Mouse (Mus musculus) stomach, postnatal 0 days (tissue): ENCODE measurements at regions not wholly inside any gene's neighbourhood (a gene's known extent, or its start where the extent isn't known, plus 50 kb on each side); places are given as distances from the start of the nearest gene placed in this dataset.

Experiments used
- ATAC-seq: fragments of 200-750 bp; cut with Nextera tagmentation; 2 replicates; pipeline ENCODE4 v1.8.0; 2017; ENCODE audit not compliant: low FRiP score, low TSS enrichment
- DNase-seq: peaks from one replicate; pipeline ENCODE4 v3.0.0-alpha.2; 2016; ENCODE audit warnings: low spot score
- H3K27ac ChIP-seq: fragments of 300-500 bp; sonication (generic); replicated peaks from 2 replicates; pipeline ENCODE4 v1.5.1; 2014; ENCODE audit warnings: mild to moderate bottlenecking, control low read depth
- H3K27me3 ChIP-seq: fragments of 300-500 bp; sonication (generic); 2 replicates; pipeline ENCODE4 v1.6.1; 2014; ENCODE audit warnings: low read length; ENCODE audit not compliant: control insufficient read depth, insufficient read depth
- H3K36me3 ChIP-seq: fragments of 300-500 bp; sonication (generic); 2 replicates; pipeline ENCODE4 v1.6.1; 2014; ENCODE audit warnings: low read length, mixed read lengths; ENCODE audit not compliant: control insufficient read depth, insufficient read depth
- H3K4me1 ChIP-seq: fragments of 300-500 bp; sonication (generic); replicated peaks from 2 replicates; pipeline ENCODE4 v1.6.1; 2014; ENCODE audit warnings: antibody characterized with exemption; ENCODE audit not compliant: control insufficient read depth, insufficient read depth
- H3K4me2 ChIP-seq: fragments of 300-500 bp; sonication (generic); replicated peaks from 2 replicates; pipeline ENCODE4 v1.6.1; 2014; ENCODE audit warnings: low read depth, mild to moderate bottlenecking, control low read depth, moderate library complexity
- H3K4me3 ChIP-seq: fragments of 300-500 bp; sonication (generic); 2 replicates; pipeline ENCODE4 v1.5.1; 2014; ENCODE audit warnings: low read depth, low read length, control low read depth
- H3K9ac ChIP-seq: fragments of 300-500 bp; sonication (generic); 2 replicates; pipeline ENCODE4 v1.6.1; 2014; ENCODE audit warnings: mild to moderate bottlenecking, low read length, control low read depth, mixed read lengths
- H3K9me3 ChIP-seq: fragments of 300-500 bp; sonication (generic); 2 replicates; pipeline ENCODE4 v1.6.1; 2016; ENCODE audit warnings: low read length; ENCODE audit not compliant: control insufficient read depth
- CTCF ChIP-seq: IDR thresholded peaks from 2 replicates; pipeline ENCODE4 v1.5.1; 2016; ENCODE audit warnings: antibody characterized with exemption, low read depth, mild to moderate bottlenecking, moderate library complexity
- EP300 ChIP-seq: optimal IDR thresholded peaks from 2 replicates; pipeline ENCODE3; 2016; ENCODE audit warnings: antibody characterized with exemption
- WGBS: fragments of 180-500 bp; shearing (Covaris S2); extraction: QIAGEN DNeasy Blood & Tissue Kit; methylation state at CpG from one replicate; pipeline ENCODE4 v1.1.7; 2014; 5-methylcytosine and 5-hydroxymethylcytosine counted together

DNA sequence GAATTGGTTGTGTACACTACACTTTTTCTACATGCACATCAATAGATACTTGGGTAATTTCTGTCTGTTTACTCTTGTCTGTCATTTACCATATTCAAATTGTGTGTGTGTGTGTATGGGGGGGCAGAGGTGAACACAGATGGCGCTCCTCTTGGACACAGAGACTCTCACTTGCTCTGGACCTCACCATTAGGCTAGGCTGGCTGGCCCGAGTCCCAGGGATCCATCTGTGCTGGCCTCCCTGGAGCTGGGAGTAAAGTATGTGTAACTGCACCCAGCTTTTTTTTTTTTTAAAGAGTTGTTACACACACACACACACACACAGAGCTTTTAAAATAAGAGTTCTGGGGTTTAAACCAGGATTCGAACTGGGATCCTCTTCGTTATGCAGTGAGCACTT, 124.5 kb upstream of the Arhgap5 start:
- Histone ChIP-seq H3K4me3 (no peak overlapping the region), H3K4me1 (peaks cover 10% of the 10 kb centered on the region), H3K4me2 (no peak overlapping the region), H3K27ac (no peak overlapping the region), H3K9ac (no peak overlapping the region), H3K36me3 (no peaks in the 10 kb centered on the region), H3K9me3 (no peaks in the 10 kb centered on the region), H3K27me3 (no peaks in the 10 kb centered on the region)
- ATAC-seq (no peak), DNase-seq (no peak)
- TF ChIP-seq CTCF (no peak), EP300 (no peak)
- 72% methylated on average over 4 of the region's 4 CpGs for WGBS

DNA sequence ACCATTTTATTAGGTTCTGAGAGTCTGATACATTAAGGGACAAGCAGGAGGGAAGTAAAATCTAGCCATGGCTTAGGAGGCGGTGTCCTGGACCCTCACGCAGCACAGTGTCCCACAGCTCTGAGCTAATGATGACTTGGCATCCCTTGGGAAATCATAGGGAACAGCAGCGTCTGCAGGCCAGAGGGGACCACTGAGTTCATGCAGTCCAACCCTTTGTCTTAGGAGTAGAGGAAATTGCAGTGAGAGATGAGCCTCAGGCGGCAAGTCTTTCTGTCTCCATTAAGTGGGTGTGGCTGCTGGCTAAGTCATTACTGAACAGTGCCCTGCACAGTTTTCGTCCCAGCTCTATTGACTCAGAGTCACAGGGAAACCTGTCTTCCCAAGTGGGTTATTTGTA, 123.8 kb upstream of the Arhgap5 start:
- H3K9ac ChIP-seq = no peak overlapping the region
- 68% methylated on average over 5 of the region's 5 CpGs for WGBS
- no peaks in the 10 kb centered on the region for H3K36me3 ChIP-seq
- DNase-seq (no peak), ATAC-seq (no peak)
- H3K4me2 ChIP-seq = no peak overlapping the region
- H3K4me3 ChIP-seq = no peak overlapping the region
- no peaks in the 10 kb centered on the region for H3K9me3 ChIP-seq
- H3K27ac ChIP-seq = no peak overlapping the region
- H3K4me1 ChIP-seq = peaks cover 10% of the 10 kb centered on the region
- TF ChIP-seq EP300 (no peak), CTCF (no peak)
- no peaks in the 10 kb centered on the region for H3K27me3 ChIP-seq

DNA sequence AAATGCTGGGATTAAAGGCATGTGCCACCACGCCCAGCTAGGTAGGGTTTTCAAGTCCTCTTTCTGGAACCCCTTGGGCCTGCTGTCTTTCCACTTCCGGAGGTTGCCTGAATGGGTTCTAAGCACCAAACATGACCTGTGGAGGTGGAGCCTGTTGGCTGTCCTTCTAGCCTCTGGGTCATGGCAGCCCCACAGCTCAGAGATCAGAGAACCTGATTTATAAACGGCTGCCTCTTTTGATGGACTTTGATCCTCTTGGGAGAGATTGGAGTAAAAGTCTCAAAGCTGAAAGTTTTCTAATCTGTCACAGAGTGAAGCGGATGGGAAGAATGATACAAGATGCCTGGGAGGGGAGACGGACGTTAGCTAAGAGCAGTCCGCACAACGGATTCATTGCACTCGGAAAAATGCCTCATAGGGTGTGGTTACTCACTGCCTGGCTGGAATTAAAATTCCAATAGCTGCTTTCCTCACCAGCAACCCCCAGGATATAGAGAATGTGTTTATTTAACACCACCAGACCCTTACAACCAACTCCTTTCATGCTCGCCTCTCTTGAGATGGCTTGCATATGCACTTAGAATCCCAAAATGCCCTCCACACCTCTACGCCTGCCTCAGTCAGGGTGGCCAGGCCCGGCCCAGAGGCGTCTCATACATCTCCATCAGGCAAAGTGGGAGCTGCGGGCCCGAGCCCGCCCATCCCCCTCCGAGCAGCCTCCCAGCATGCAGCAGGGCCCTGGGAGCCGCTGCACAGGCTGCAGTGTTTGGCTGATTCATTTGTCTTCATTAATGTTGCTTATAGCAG, 122.4 kb upstream of the Arhgap5 start:
- DNase-seq (peak; percentile 55), ATAC-seq (peak; percentile 70)
- WGBS = 28% methylated on average over 18 of the region's 18 CpGs
- TF ChIP-seq CTCF (no peak), EP300 (no peak)
- Histone ChIP-seq H3K4me2 (no peak overlapping the region; the same call in 1 of the 2 replicates), H3K4me3 (no peak overlapping the region), H3K9me3 (no peaks in the 10 kb centered on the region), H3K36me3 (no peaks in the 10 kb centered on the region), H3K27me3 (no peaks in the 10 kb centered on the region), H3K4me1 (peaks cover 10% of the 10 kb centered on the region), H3K27ac (peak overlapping the region; percentile 56), H3K9ac (peak overlapping the region; percentile 41; the same call in 1 of the 2 replicates)

DNA sequence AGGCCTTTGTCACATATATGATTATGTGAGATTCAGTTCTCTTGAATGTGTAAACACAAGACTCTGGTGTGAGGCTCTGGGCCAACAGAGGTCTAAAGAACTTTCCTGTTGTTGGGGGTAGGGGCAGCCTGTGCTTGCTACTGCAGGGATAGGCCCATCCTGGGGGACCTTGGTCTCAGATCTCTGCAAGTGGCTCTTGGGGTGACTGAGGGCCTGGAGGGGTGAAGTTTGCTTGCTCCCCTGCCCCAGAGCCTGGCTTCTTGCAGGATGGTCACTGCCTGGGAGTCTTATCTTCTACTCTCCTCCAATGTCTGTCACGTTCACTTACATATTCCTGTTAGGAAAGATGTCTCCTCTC, 121.8 kb upstream of the Arhgap5 start:
- ATAC-seq (no peak), DNase-seq (no peak)
- peak overlapping the region; percentile 41 for H3K9ac ChIP-seq
- no peak overlapping the region; the same call in 1 of the 2 replicates for H3K4me2 ChIP-seq
- no peak overlapping the region for H3K4me3 ChIP-seq
- peak overlapping the region; percentile 56; the same call in 1 of the 2 replicates for H3K27ac ChIP-seq
- no peaks in the 10 kb centered on the region for H3K27me3 ChIP-seq
- 73% methylated on average over 1 of the region's 1 CpGs for WGBS
- no peak for TF ChIP-seq CTCF
- no peak for TF ChIP-seq EP300
- no peaks in the 10 kb centered on the region for H3K36me3 ChIP-seq
- H3K4me1 ChIP-seq = peaks cover 10% of the 10 kb centered on the region
- no peaks in the 10 kb centered on the region for H3K9me3 ChIP-seq

DNA sequence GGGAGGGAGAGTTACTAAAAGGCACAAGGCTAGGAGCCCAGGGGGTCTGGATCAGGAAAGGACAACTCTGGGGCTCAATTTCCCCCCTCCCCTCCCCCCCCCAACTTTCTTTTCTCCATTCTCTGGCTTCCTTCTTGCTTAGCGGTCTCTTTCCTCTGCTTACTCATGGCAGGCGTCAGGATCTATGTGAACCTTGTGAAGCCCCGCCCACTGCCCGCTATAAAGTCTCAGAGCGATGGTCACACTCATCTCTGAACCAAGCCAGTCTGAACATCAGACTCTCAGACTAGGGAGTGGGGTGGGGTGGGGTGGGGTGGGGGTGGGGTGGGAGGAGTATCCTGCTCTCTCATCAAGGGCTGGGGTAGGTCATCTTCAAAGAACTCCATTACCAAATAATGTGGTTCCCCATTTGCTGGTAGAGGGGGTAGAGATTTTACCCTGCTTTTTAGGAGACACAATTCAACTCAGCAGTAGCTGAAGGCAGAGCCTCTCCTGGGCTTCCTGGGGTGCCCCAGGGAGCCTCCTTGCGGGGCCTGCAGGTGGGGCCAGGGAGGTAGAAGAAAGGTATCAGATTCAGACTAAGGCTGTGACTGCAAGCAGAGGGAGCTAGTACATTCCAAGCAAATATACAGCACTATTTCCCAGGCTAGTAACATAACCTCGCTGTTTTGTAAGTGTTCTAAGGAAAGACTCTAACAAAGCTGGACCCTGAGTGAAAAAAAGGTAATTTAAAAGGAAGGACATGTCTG, 120.8 kb upstream of the Arhgap5 start:
- DNase-seq = peak; percentile 58
- peak; percentile 67; the same call in 1 of the 2 replicates for ATAC-seq

DNA sequence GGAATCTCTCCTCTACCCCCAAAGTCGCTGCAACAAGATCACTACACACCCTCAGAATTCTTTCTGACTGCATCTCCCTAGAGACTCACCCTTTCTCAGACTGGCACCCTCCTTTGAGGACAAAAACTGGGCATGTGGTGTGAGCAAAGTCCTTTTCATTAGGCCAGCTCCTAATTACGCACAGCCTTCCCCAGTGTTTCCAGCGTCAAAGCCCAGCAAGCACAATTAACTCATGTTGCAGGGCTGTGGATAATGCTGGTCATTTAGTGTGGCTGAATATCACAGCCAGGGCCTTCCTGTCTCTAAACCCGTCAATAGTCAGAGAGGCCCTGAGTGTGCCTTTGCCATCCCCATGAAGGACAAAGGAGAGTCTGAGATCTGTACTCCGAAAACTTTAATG, 114.2 kb upstream of the Arhgap5 start:
- WGBS = 84% methylated on average over 5 of the region's 5 CpGs
- H3K4me2 ChIP-seq = no peak overlapping the region
- TF ChIP-seq CTCF = no peak
- no peak for TF ChIP-seq EP300
- no peaks in the 10 kb centered on the region for H3K36me3 ChIP-seq
- no peak overlapping the region for H3K9ac ChIP-seq
- H3K27me3 ChIP-seq = no peaks in the 10 kb centered on the region
- DNase-seq = no peak
- ATAC-seq = no peak
- no peak overlapping the region for H3K4me3 ChIP-seq
- no peaks in the 10 kb centered on the region for H3K9me3 ChIP-seq
- H3K4me1 ChIP-seq = no peaks in the 10 kb centered on the region
- H3K27ac ChIP-seq = no peak overlapping the region

More for the DNA sequence above, 120.8 kb upstream of the Arhgap5 start:
- Histone ChIP-seq H3K27me3 (no peaks in the 10 kb centered on the region), H3K4me2 (no peak overlapping the region), H3K4me3 (no peak overlapping the region), H3K9me3 (no peaks in the 10 kb centered on the region), H3K9ac (no peak overlapping the region), H3K4me1 (peaks cover 10% of the 10 kb centered on the region), H3K27ac (no peak overlapping the region), H3K36me3 (no peaks in the 10 kb centered on the region)
- TF ChIP-seq CTCF = peak; percentile 51
- no peak for TF ChIP-seq EP300
- WGBS = 18% methylated on average over 7 of the region's 7 CpGs
